Mouse (Mus musculus) embryonic facial prominence, embryonic 11.5 days (tissue): Measurements from ENCODE around the gene Jdp2. TPM values are rescaled to one million over a fixed set of nuclear protein-coding genes. Genes with fewer than 3 reads are reported as not detected.
A peak's percentile ranks its signal among the peaks of the same experiment; 100 is the strongest.

Source experiments
- ATAC-seq: fragments of 200-750 bp; cut with Nextera tagmentation; replicated peaks from 2 replicates; pipeline ENCODE4 v1.8.0; 2017; ENCODE audit warnings: low read depth; ENCODE audit not compliant: insufficient number of reproducible peaks, low FRiP score, low TSS enrichment
- DNase-seq: peaks from one replicate; pipeline ENCODE4 v3.0.0-alpha.2; 2015; ENCODE audit warnings: low spot score
- H3K27ac ChIP-seq: fragments of 300-500 bp; sonication (generic); replicated peaks from 2 replicates; pipeline ENCODE4 v1.5.1; 2014; ENCODE audit warnings: mild to moderate bottlenecking, low read depth, low read length, control low read depth
- H3K27me3 ChIP-seq: fragments of 300-500 bp; sonication (generic); 2 replicates; pipeline ENCODE4 v1.6.1; 2014; ENCODE audit warnings: mild to moderate bottlenecking, low read length, moderate library complexity, mixed read lengths; ENCODE audit not compliant: control insufficient read depth, insufficient read depth
- H3K36me3 ChIP-seq: fragments of 300-500 bp; sonication (generic); replicated peaks from 2 replicates; pipeline ENCODE4 v1.6.1; 2014; ENCODE audit warnings: low read depth, mild to moderate bottlenecking, low read length, moderate library complexity, mixed read lengths; ENCODE audit not compliant: control insufficient read depth, insufficient read depth
- H3K4me1 ChIP-seq: fragments of 300-500 bp; sonication (generic); 2 replicates; pipeline ENCODE4 v1.6.1; 2014; ENCODE audit warnings: low read length, mixed read lengths; ENCODE audit not compliant: control insufficient read depth, insufficient read depth
- H3K4me2 ChIP-seq: fragments of 300-500 bp; sonication (generic); 2 replicates; pipeline ENCODE4 v1.6.1; 2014; ENCODE audit warnings: low read depth, mild to moderate bottlenecking, control low read depth, low read length, moderate library complexity
- H3K4me3 ChIP-seq: fragments of 300-500 bp; sonication (generic); 2 replicates; pipeline ENCODE4 v1.5.1; 2014; ENCODE audit warnings: low read depth, low read length, control low read depth
- H3K9ac ChIP-seq: fragments of 300-500 bp; sonication (generic); replicated peaks from 2 replicates; pipeline ENCODE4 v1.6.1; 2014; ENCODE audit warnings: mild to moderate bottlenecking, control low read depth, low read length
- H3K9me3 ChIP-seq: fragments of 300-500 bp; sonication (generic); replicated peaks from 2 replicates; pipeline ENCODE4 v1.6.1; 2016; ENCODE audit warnings: mild to moderate bottlenecking, low read length, inconsistent platforms, mixed read lengths; ENCODE audit not compliant: control insufficient read depth
- WGBS: fragments of 180-500 bp; shearing (Covaris S2); extraction: QIAGEN DNeasy Blood & Tissue Kit; methylation state at CpG from one replicate; pipeline ENCODE4 v1.1.7; 2014; 5-methylcytosine and 5-hydroxymethylcytosine counted together
- polyA plus RNA-seq: library from polyadenylated mRNA; unstranded; fragments of >200 nt; fragmentation: Nextera tagmentation; extraction: Ambion mirVana; gene quantifications from 2 replicates; pipeline ENCODE4 v1.2.1, GENCODE M21; 2014

Gene Jdp2
- polyA plus RNA-seq, 1 experiment from 2014 or later, result 0.27 TPM

DNA sequence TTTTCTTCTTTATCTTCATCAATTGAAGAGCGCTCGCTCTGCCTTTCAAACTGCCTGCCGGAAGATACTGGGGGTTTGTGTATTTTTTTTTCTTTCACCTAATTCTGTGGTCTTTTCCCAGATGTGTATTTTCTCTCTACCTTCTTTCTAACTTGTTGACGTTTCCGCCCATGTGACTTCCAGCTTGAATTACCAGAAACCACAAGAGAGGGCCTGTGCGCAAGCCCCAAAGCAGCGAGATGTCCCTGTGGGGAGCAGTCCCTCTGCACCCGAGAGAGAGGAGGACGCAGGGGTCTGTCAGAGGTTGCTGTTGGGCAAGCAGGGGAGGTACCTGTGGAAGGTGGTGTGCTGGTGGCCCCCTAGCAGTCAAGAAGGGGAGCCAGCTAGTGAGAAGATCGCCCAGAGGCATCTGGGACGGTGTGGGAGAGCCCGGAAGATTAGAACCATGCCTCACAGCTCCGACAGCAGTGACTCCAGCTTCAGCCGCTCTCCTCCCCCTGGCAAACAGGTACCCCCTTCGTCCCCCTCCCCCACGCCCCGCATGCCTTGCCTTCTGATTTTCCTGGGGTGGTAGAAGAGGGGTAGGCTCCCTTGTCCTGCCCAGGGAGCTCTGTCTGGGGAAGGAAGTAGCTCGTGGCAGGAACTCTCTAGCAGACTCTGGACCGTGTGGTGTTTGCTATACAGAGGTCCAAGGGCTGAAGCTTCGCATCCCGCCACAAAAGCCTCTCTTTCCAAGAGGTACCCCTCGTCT lies 87.8 kb downstream of the Jdp2 start, which contains the start of gene Batf:
Batf (plus strand) TSS at position 204 of the 751 bp plus-strand sequence.
- ATAC-seq (0 out of 2 replicates have a peak, but pooled peaks have one; percentile 14), DNase-seq (peak; percentile 25)
- Histone ChIP-seq H3K4me1 (no peaks in the 10 kb centered on the region), H3K9ac (peak within 1 kb of the TSS; percentile 37), H3K4me3 (peak within 1 kb of the TSS; percentile 7; the same call in 1 of the 2 replicates), H3K9me3 (no peaks in the 10 kb centered on the region), H3K27ac (no peak within 1 kb of the TSS), H3K27me3 (no peaks in the 10 kb centered on the region), H3K4me2 (peak within 1 kb of the TSS; percentile 35), H3K36me3 (no peaks in the 10 kb centered on the region)
- 25% methylated on average over 21 of the region's 22 CpGs for WGBS

GRCm38 (mm10) chr12:85687217-85687533 lies 88.3 kb downstream of the Jdp2 start:
- Histone ChIP-seq H3K27ac (no peak overlapping the region), H3K9me3 (no peaks in the 10 kb centered on the region), H3K36me3 (no peaks in the 10 kb centered on the region), H3K4me3 (no peak overlapping the region), H3K9ac (no peak overlapping the region), H3K4me1 (no peaks in the 10 kb centered on the region), H3K27me3 (no peaks in the 10 kb centered on the region), H3K4me2 (no peak overlapping the region)
- DNase-seq, result no peak
- no peak for ATAC-seq
- WGBS, result 76% methylated on average over 7 of the region's 7 CpGs

GRCm38 (mm10) chr12:85687846-85688245 lies 89.0 kb downstream of the Jdp2 start:
- Histone ChIP-seq H3K9ac (no peak overlapping the region), H3K4me2 (no peak overlapping the region), H3K4me1 (no peaks in the 10 kb centered on the region), H3K9me3 (no peaks in the 10 kb centered on the region), H3K4me3 (no peak overlapping the region), H3K36me3 (no peaks in the 10 kb centered on the region), H3K27ac (no peak overlapping the region), H3K27me3 (no peaks in the 10 kb centered on the region)
- DNase-seq, result no peak
- no peak for ATAC-seq
- WGBS, result 75% methylated on average over 6 of the region's 6 CpGs

Other genes with a start within 250 kb of the Jdp2 start
- 297 and 302 TPM in 2 replicates for gene Tmed10, start 224.2 kb upstream of the Jdp2 start, polyA plus RNA-seq
- 1.1 and 1.6 TPM in 2 replicates for gene Fos, start 125.1 kb upstream of the Jdp2 start, polyA plus RNA-seq
- 2.5 and 3.7 TPM in 2 replicates for gene Batf, start 87.6 kb downstream of the Jdp2 start, polyA plus RNA-seq
- 0.93 and 1.4 TPM in 2 replicates for gene Flvcr2, start 147.5 kb downstream of the Jdp2 start, polyA plus RNA-seq
- gene Erg28, start 225.5 kb downstream of the Jdp2 start, polyA plus RNA-seq, result 115 and 125 TPM in 2 replicates
- gene Ttll5, start 225.6 kb downstream of the Jdp2 start, polyA plus RNA-seq, result 14.3 and 16.4 TPM in 2 replicates